14 mouse cellular contexts compared by ENCODE assay signal in the genomic region with DNA sequence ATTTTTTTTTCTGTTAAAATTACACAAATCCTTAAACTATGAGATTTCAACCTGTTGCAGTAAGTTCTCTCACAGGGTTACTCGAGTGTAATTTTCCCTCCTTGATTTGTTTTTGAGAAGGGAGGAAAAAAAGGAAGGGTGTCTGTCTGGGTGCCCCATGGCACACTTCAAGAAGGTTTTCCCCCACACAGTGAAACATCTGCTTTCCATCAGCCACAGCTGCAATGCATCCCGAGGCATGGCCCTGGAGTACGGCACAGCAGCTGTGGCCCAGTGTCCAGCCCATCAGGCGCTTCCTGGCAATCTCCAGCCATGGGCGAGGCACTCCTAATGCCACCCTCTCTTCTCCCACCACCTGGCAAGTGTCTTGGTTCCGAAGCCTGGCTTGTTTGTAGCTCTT.
A peak's percentile ranks its signal among the peaks of the same experiment; 100 is the strongest.
DNase-seq lines count a peak whose midpoint lies in the region; ATAC-seq lines count a peak whose summit lies in the region.
"Had no signal": no experiment of that assay in that cellular context is flagged by ENCODE, and none has a peak within 500 bp of the region (broad histone marks: within the 10 kb centered on the region; RNA-seq: fewer than 3 reads in every experiment).

No protein-coding gene starts in this region.

- H3K4me2 ChIP-seq in kidney, embryonic 14.5 days (replicated peaks; ENCODE audit: low read depth, low read length): no peak overlapping the region
- H3K4me2 ChIP-seq: heart, embryonic 13.5 days; hindbrain, embryonic 13.5 days; neural tube, embryonic 12.5 days had no signal

- no peak overlapping the region for H3K9ac ChIP-seq in kidney, embryonic 14.5 days (ENCODE audit: low read depth, low read length)
- H3K9ac ChIP-seq: heart, embryonic 13.5 days; hindbrain, embryonic 13.5 days; neural tube, embryonic 12.5 days had no signal

- H3K27ac ChIP-seq in kidney, embryonic 14.5 days (ENCODE audit: low read depth, low read length): no peak overlapping the region
- H3K27ac ChIP-seq: heart, embryonic 13.5 days; hindbrain, embryonic 13.5 days; neural tube, embryonic 12.5 days had no signal

- no peak overlapping the region for H3K4me3 ChIP-seq in kidney, embryonic 14.5 days (ENCODE audit: low read length)
- H3K4me3 ChIP-seq: heart, embryonic 13.5 days; hindbrain, embryonic 13.5 days; megakaryocyte, embryonic 14.5 days; neural tube, embryonic 12.5 days had no signal

- WGBS in kidney, embryonic 14.5 days: 31% methylated on average over 6 of the region's 6 CpGs

- DNase-seq in kidney, adult 11 months: no peak
- peak; percentile 5 for DNase-seq in retina, embryonic 14.5 days (ENCODE audit: low spot score)
- DNase-seq in retina, postnatal 1 day: no peak
- DNase-seq in hindlimb bud, embryonic 11.5 days (ENCODE audit: extremely low spot score, low read depth, low spot score): peak; percentile 52
- no peak for DNase-seq in right cerebral cortex, postnatal 4 days
- DNase-seq: kidney, adult 9 months; thymus, postnatal 36 days had no signal

- ATAC-seq in kidney, embryonic 14.5 days (ENCODE audit: low FRiP score, low TSS enrichment): peak; percentile 64; the same call in 1 of the 2 replicates
- ATAC-seq in megakaryocyte-erythroid progenitor cell, adult 5-6 weeks (replicated peaks; ENCODE audit: low FRiP score, low TSS enrichment, poor library complexity, severe bottlenecking): no peak

- no peaks in the 10 kb centered on the region for H3K9me3 ChIP-seq in kidney, embryonic 14.5 days (ENCODE audit: control insufficient read depth, low read length)
- H3K9me3 ChIP-seq: heart, embryonic 13.5 days; hindbrain, embryonic 13.5 days; neural tube, embryonic 12.5 days had no signal

- H3K4me1 ChIP-seq in kidney, embryonic 14.5 days (ENCODE audit: control insufficient read depth, insufficient read depth, low read length): no peaks in the 10 kb centered on the region
- H3K4me1 ChIP-seq: heart, embryonic 13.5 days; hindbrain, embryonic 13.5 days; megakaryocyte, embryonic 14.5 days; neural tube, embryonic 12.5 days had no signal

- H3K27me3 ChIP-seq in kidney, embryonic 14.5 days (ENCODE audit: control insufficient read depth, insufficient read depth, low read length): no peaks in the 10 kb centered on the region
- H3K27me3 ChIP-seq: heart, embryonic 13.5 days; hindbrain, embryonic 13.5 days; megakaryocyte, embryonic 14.5 days; neural tube, embryonic 12.5 days had no signal

- H3K36me3 ChIP-seq in kidney, embryonic 14.5 days (ENCODE audit: control insufficient read depth, insufficient read depth, low read length): no peaks in the 10 kb centered on the region
- H3K36me3 ChIP-seq: G1E; heart, embryonic 13.5 days; hindbrain, embryonic 13.5 days; neural tube, embryonic 12.5 days had no signal

Comparison
In these comparisons a context has a peak if more than half of its experiments do, and no peak if none do; other contexts are left out.
1. DNase-seq: peak in retina, embryonic 14.5 days (single experiment) and hindlimb bud, embryonic 11.5 days (single experiment); none in kidney, adult 11 months (single experiment), retina, postnatal 1 day (single experiment) and right cerebral cortex, postnatal 4 days (single experiment).